Mouse (Mus musculus): ENCODE results near the gene Ifna6.
"Not testable (repeated sequence)": the region's sequence is repeated elsewhere in the genome, so short reads cannot be mapped to it uniquely, and the experiment has no call there.

The Ifna6 gene

GRCm38 (mm10) chr4:88827116-88827515, at the start of gene Ifna6:
Ifna6 (plus strand) TSS chr4:88827416.
- not testable (repeated sequence) for DNase-seq (ENCODE audit: low read depth, low spot score)

- not testable (repeated sequence) for DNase-seq (ENCODE audit: low read depth, low spot score)
Measured at GRCm38 (mm10) chr4:88779550-88779949, 47.7 kb upstream of the Ifna6 start, which contains the start of gene Gm13272. Gm13272 (plus strand) TSS chr4:88779850.

GRCm38 (mm10) chr4:88780320-88780719, 46.9 kb upstream of the Ifna6 start:
- not testable (repeated sequence) for DNase-seq (ENCODE audit: low read depth, low spot score)

GRCm38 (mm10) chr4:88781831-88782230, 45.4 kb upstream of the Ifna6 start, which contains the start of gene Ifnz:
Ifnz (plus strand) TSS chr4:88782131.
- not testable (repeated sequence) for DNase-seq (ENCODE audit: low read depth, low spot score)

GRCm38 (mm10) chr4:88782335-88782734, 44.9 kb upstream of the Ifna6 start:
- not testable (repeated sequence) for DNase-seq (ENCODE audit: low read depth, low spot score)

DNA sequence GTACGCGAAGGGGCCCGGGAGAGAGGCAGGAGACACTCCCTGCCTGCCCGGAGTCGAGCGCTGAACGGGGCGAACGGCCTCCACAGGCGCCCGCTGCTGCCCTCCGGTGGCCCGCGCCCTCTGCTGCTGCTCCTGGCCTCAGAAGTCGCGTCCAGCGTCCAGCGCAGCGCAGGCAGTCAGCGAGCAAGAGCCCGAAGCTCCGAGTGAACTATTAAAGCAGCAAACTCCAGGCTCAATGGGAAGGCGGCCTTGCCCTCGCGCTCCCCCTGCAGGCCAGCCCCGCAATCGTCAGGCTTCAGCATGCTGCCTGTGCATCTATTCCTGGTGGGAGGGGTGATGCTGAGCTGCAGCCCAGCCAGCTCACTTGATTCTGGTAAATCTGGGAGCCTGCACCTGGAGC, 41.8 kb upstream of the Ifna6 start, which contains the start of gene Gm13276:
Gm13276 (plus strand) TSS at position 301 of the 400 bp plus-strand sequence.
- DNase-seq (ENCODE audit: low read depth, low spot score) = not testable (repeated sequence)

GRCm38 (mm10) chr4:88788402-88788801, 38.8 kb upstream of the Ifna6 start, which contains the start of gene Gm13277:
Gm13277 (plus strand) TSS chr4:88788632.
- not testable (repeated sequence) for DNase-seq (ENCODE audit: low read depth, low spot score)

GRCm38 (mm10) chr4:88791250-88791649, 36.0 kb upstream of the Ifna6 start, which contains the start of gene Gm13278:
Gm13278 (plus strand) TSS chr4:88791550.
- DNase-seq (ENCODE audit: low read depth, low spot score) = not testable (repeated sequence)

DNA sequence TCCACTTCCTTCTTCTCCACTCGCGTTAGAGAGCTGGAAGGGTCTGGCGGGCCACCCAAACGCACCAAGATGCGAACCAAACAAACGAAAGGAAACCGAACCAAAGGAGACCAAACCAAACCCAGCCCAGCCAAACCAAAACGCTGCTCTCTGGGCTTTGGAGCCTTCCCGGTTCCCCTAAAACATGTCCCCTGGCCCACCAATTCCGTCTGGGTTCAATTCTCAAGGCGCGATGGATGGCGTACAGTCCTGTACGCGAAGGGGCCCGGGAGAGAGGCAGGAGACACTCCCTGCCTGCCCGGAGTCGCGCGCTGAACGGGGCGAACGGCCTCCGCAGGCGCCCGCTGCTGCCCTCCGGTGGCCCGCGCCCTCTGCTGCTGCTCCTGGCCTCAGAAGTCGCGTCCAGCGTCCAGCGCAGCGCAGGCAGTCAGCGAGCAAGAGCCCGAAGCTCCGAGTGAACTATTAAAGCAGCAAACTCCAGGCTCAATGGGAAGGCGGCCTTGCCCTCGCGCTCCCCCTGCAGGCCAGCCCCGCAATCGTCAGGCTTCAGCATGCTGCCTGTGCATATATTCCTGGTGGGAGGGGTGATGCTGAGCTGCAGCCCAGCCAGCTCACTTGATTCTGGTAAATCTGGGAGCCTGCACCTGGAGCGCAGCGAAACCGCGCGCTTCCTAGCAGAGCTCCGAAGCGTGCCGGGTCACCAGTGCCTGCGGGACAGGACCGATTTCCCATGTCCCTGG, 33.1 kb upstream of the Ifna6 start, which contains the start of gene Gm13275:
Gm13275 (plus strand) TSS at position 552 of the 740 bp plus-strand sequence.
- DNase-seq (ENCODE audit: low read depth, low spot score) = not testable (repeated sequence)

- DNase-seq (ENCODE audit: low read depth, low spot score) = not testable (repeated sequence)
Measured at GRCm38 (mm10) chr4:88797097-88797496, 30.1 kb upstream of the Ifna6 start, which contains the start of gene Gm13279. Gm13279 (plus strand) TSS chr4:88797397.

DNA sequence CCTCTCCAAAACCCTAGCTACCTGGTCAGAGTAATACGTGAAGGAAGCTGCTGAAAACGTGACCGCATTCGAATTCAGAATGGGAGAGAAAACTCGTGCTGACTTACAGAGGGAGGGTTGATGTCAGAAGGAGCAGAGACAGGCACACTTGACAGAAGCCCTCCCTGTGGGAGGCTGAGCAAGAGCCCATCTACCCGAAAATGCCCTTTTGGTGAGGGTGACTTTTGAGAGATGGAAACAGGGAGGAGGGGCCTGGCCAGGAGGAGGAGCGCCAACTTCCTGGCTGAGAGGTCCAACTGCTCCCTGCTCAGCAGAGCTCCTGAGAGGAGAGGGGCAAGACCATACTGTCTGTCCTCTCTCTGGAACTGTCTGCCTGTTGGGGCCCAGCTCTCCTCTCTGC, 27.9 kb upstream of the Ifna6 start, which contains the start of gene Gm13285:
Gm13285 (plus strand) TSS at position 301 of the 400 bp plus-strand sequence.
- DNase-seq (ENCODE audit: low read depth, low spot score) = not testable (repeated sequence)

- DNase-seq (ENCODE audit: low read depth, low spot score) = not testable (repeated sequence)
Measured at GRCm38 (mm10) chr4:88802954-88803353, 24.3 kb upstream of the Ifna6 start, which contains the start of gene Gm13287. Gm13287 (plus strand) TSS chr4:88803254.

GRCm38 (mm10) chr4:88805231-88805630, 22.0 kb upstream of the Ifna6 start, which contains the start of gene Gm13288:
Gm13288 (plus strand) TSS chr4:88805531.
- not testable (repeated sequence) for DNase-seq (ENCODE audit: low read depth, low spot score)

- not testable (repeated sequence) for DNase-seq (ENCODE audit: low read depth, low spot score)
Measured at GRCm38 (mm10) chr4:88805761-88806160, 21.5 kb upstream of the Ifna6 start.

DNA sequence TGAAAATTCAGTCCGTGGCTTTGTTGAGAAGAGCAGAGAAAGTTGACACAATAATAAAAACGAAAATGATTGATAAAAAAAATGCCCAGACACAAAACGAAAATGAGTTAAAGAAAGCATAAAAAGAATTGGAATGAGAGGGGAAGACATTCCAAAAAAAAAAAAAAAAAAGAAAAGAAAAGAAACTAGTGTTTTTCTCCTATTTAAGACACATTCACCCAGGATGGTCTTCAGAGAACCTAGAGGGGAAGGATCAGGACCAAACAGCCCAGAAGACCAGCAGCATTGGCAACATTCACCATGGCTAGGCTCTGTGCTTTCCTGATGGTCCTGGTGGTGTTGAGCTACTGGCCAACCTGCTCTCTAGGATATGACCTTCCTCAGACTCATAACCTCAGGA, 11.3 kb upstream of the Ifna6 start, which contains the start of gene Ifna7:
Ifna7 (plus strand) TSS at position 301 of the 400 bp plus-strand sequence.
- DNase-seq (ENCODE audit: low read depth, low spot score) = no peak

DNA sequence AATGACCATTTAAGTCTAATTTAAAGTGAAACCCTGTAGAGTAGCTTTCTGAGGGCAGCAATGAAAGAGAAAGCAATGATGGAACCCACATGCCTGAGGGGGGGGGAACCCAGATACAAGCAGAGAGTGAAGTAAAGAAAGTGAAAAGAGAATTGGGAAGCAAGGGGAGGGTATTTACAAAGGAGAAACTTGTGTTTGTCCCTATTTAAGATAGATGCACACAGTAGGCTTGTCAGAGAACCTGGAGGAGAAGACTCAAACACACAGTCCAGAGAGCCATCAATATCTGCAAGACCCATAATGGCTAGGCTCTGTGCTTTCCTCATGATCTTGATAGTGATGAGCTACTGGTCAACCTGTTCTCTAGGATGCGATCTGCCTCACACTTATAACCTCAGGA, 7.6 kb upstream of the Ifna6 start, which contains the start of gene Ifna11:
Ifna11 (plus strand) TSS at position 301 of the 400 bp plus-strand sequence.
- no peak for DNase-seq (ENCODE audit: low read depth, low spot score)

- no peak for DNase-seq (ENCODE audit: low read depth, low spot score)
Measured at GRCm38 (mm10) chr4:88822995-88823394, 4.2 kb upstream of the Ifna6 start.

GRCm38 (mm10) chr4:88830523-88830922, 3.3 kb downstream of the Ifna6 start:
- no peak for DNase-seq (ENCODE audit: low read depth, low spot score)

- DNase-seq (ENCODE audit: low read depth, low spot score) = not testable (repeated sequence)
Measured at GRCm38 (mm10) chr4:88835225-88835624, 8.0 kb downstream of the Ifna6 start, which contains the start of gene Ifna5. Ifna5 (plus strand) TSS chr4:88835525.

- DNase-seq (ENCODE audit: low read depth, low spot score) = no peak
Measured at GRCm38 (mm10) chr4:88838828-88839227, 11.6 kb downstream of the Ifna6 start.

DNA sequence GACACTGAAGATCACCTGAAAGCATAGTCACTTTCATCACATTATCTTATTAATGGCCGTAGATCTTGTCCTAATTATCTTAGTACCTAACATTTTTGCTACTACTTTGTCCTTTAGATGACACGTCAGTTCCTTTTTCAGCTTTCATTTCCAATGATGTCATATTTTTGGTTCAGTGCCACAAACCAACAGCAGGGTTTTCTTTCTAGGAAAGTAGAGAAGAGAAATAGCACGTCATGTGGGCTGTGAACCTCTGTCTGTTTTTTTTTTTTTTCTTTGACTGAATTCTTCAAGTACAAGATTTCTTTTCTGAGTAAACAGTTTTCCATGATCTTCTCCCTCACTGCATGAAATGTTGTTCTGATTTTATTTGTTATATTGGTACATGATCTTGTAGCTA, 12.8 kb downstream of the Ifna6 start:
- DNase-seq (ENCODE audit: low read depth, low spot score) = no peak

- no peak for DNase-seq (ENCODE audit: low read depth, low spot score)
Measured at GRCm38 (mm10) chr4:88841438-88841911, 14.3 kb downstream of the Ifna6 start, which contains the start of gene Ifna4. Ifna4 (plus strand) TSS chr4:88841861.
